Mouse (Mus musculus) midbrain, embryonic 11.5 days (tissue): ENCODE data around the gene Ythdf2. TPM values are rescaled to one million over a fixed set of nuclear protein-coding genes. Genes with fewer than 3 reads are reported as not detected.
"Not testable (repeated sequence)": the region's sequence is repeated elsewhere in the genome, so short reads cannot be mapped to it uniquely, and the experiment has no call there.

Experiments used
- ATAC-seq: fragments of 200-750 bp; cut with Nextera tagmentation; 2 replicates; pipeline ENCODE4 v1.8.0; 2017; ENCODE audit warnings: moderate TSS enrichment, moderate library complexity; ENCODE audit not compliant: low FRiP score
- DNase-seq: peaks from one replicate; pipeline ENCODE4 v3.0.0; 2015; ENCODE audit warnings: low spot score; ENCODE audit errors: missing footprints
- H3K27ac ChIP-seq: fragments of 300-500 bp; sonication (generic); 2 replicates; pipeline ENCODE4 v1.5.1; 2014; ENCODE audit warnings: low read depth, low read length
- H3K27me3 ChIP-seq: fragments of 300-500 bp; sonication (generic); 2 replicates; pipeline ENCODE4 v1.6.1; 2014; ENCODE audit warnings: mild to moderate bottlenecking, low read length, moderate library complexity, mixed read lengths; ENCODE audit not compliant: control insufficient read depth, insufficient read depth
- H3K36me3 ChIP-seq: fragments of 300-500 bp; sonication (generic); 2 replicates; pipeline ENCODE4 v1.6.1; 2014; ENCODE audit warnings: mild to moderate bottlenecking, low read length, moderate library complexity, mixed read lengths; ENCODE audit not compliant: control insufficient read depth, insufficient read depth
- H3K4me1 ChIP-seq: fragments of 300-500 bp; sonication (generic); 2 replicates; pipeline ENCODE4 v1.6.1; 2014; ENCODE audit warnings: low read length; ENCODE audit not compliant: control insufficient read depth, insufficient read depth
- H3K4me2 ChIP-seq: fragments of 300-500 bp; sonication (generic); 2 replicates; pipeline ENCODE4 v1.6.1; 2014; ENCODE audit warnings: mild to moderate bottlenecking, moderate library complexity
- H3K4me3 ChIP-seq: fragments of 300-500 bp; sonication (generic); 2 replicates; pipeline ENCODE4 v1.5.1; 2014; ENCODE audit warnings: low read depth, low read length
- H3K9ac ChIP-seq: fragments of 300-500 bp; sonication (generic); 2 replicates; pipeline ENCODE4 v1.6.1; 2014; ENCODE audit warnings: low read length
- H3K9me3 ChIP-seq: fragments of 300-500 bp; sonication (generic); 2 replicates; pipeline ENCODE4 v1.6.1; 2016; ENCODE audit warnings: low read length; ENCODE audit not compliant: control insufficient read depth
- WGBS: fragments of 180-500 bp; shearing (Covaris S2); extraction: QIAGEN DNeasy Blood & Tissue Kit; methylation state at CpG from one replicate; pipeline ENCODE4 v1.1.7; 2014; 5-methylcytosine and 5-hydroxymethylcytosine counted together
- polyA plus RNA-seq: library from polyadenylated mRNA; unstranded; fragments of >200 nt; fragmentation: Nextera tagmentation; extraction: Ambion mirVana; gene quantifications from 2 replicates; pipeline ENCODE4 v1.2.1, GENCODE M21; 2014

Ythdf2 gene
- polyA plus RNA-seq, 1 experiment from 2014 or later, result 164 TPM

GRCm38 (mm10) chr4:132247451-132247997 lies 35.4 kb upstream of the Ythdf2 start:
- H3K9me3 ChIP-seq, result no peaks in the 10 kb centered on the region
- H3K36me3 ChIP-seq, result peaks cover 13% of the 10 kb centered on the region
- ATAC-seq (no peak), DNase-seq (no peak)
- H3K27me3 ChIP-seq, result no peaks in the 10 kb centered on the region
- no peak overlapping the region for H3K9ac ChIP-seq
- no peak overlapping the region for H3K27ac ChIP-seq
- H3K4me2 ChIP-seq, result no peak overlapping the region
- no peak overlapping the region for H3K4me3 ChIP-seq
- 89% methylated on average over 5 of the region's 5 CpGs for WGBS
- no peaks in the 10 kb centered on the region for H3K4me1 ChIP-seq

- Histone ChIP-seq H3K27me3 (no peaks in the 10 kb centered on the region), H3K36me3 (peaks cover 9% of the 10 kb centered on the region; the same call in 1 of the 2 replicates), H3K27ac (no peak overlapping the region), H3K4me2 (no peak overlapping the region), H3K9me3 (no peaks in the 10 kb centered on the region), H3K4me3 (no peak overlapping the region), H3K4me1 (no peaks in the 10 kb centered on the region), H3K9ac (no peak overlapping the region)
- WGBS, result 94% methylated on average over 3 of the region's 3 CpGs
- ATAC-seq (no peak), DNase-seq (no peak)
Observed at GRCm38 (mm10) chr4:132245643-132246042, 33.5 kb upstream of the Ythdf2 start.

- H3K4me1 ChIP-seq, result no peaks in the 10 kb centered on the region
- no peak overlapping the region for H3K4me3 ChIP-seq
- no peak overlapping the region for H3K27ac ChIP-seq
- no peaks in the 10 kb centered on the region for H3K27me3 ChIP-seq
- H3K9ac ChIP-seq, result no peak overlapping the region
- H3K36me3 ChIP-seq, result peaks cover 18% of the 10 kb centered on the region
- no peak for ATAC-seq
- 96% methylated on average over 3 of the region's 3 CpGs for WGBS
- no peaks in the 10 kb centered on the region for H3K9me3 ChIP-seq
- no peak for DNase-seq
- H3K4me2 ChIP-seq, result no peak overlapping the region
Observed at GRCm38 (mm10) chr4:132241208-132241607, 29.1 kb upstream of the Ythdf2 start.

- no peak overlapping the region for H3K9ac ChIP-seq
- no peaks in the 10 kb centered on the region for H3K4me1 ChIP-seq
- H3K4me2 ChIP-seq, result no peak overlapping the region
- H3K4me3 ChIP-seq, result no peak overlapping the region
- H3K27me3 ChIP-seq, result no peaks in the 10 kb centered on the region
- H3K9me3 ChIP-seq, result no peaks in the 10 kb centered on the region
- DNase-seq (no peak), ATAC-seq (no peak)
- 89% methylated on average over 3 of the region's 3 CpGs for WGBS
- peaks cover 20% of the 10 kb centered on the region for H3K36me3 ChIP-seq
- H3K27ac ChIP-seq, result no peak overlapping the region
Observed at GRCm38 (mm10) chr4:132240367-132240766, 28.3 kb upstream of the Ythdf2 start.

- WGBS, result 90% methylated on average over 4 of the region's 4 CpGs
- peaks cover 20% of the 10 kb centered on the region for H3K36me3 ChIP-seq
- H3K4me3 ChIP-seq, result no peak overlapping the region
- no peaks in the 10 kb centered on the region for H3K4me1 ChIP-seq
- no peak for ATAC-seq
- H3K9ac ChIP-seq, result no peak overlapping the region
- no peaks in the 10 kb centered on the region for H3K9me3 ChIP-seq
- H3K27ac ChIP-seq, result no peak overlapping the region
- no peaks in the 10 kb centered on the region for H3K27me3 ChIP-seq
- no peak for DNase-seq
- H3K4me2 ChIP-seq, result no peak overlapping the region
Observed at GRCm38 (mm10) chr4:132238356-132238755, 26.3 kb upstream of the Ythdf2 start.

GRCm38 (mm10) chr4:132234710-132235109 lies 22.6 kb upstream of the Ythdf2 start:
- no peak overlapping the region for H3K27ac ChIP-seq
- no peaks in the 10 kb centered on the region for H3K9me3 ChIP-seq
- no peak overlapping the region for H3K4me2 ChIP-seq
- DNase-seq (no peak), ATAC-seq (no peak)
- no peaks in the 10 kb centered on the region for H3K4me1 ChIP-seq
- H3K27me3 ChIP-seq, result no peaks in the 10 kb centered on the region
- 92% methylated on average over 8 of the region's 8 CpGs for WGBS
- no peak overlapping the region for H3K9ac ChIP-seq
- H3K4me3 ChIP-seq, result no peak overlapping the region
- peaks cover 24% of the 10 kb centered on the region for H3K36me3 ChIP-seq

GRCm38 (mm10) chr4:132230422-132230821 lies 18.3 kb upstream of the Ythdf2 start:
- Histone ChIP-seq H3K4me1 (no peaks in the 10 kb centered on the region), H3K4me3 (no peak overlapping the region), H3K4me2 (no peak overlapping the region), H3K9ac (no peak overlapping the region), H3K27ac (no peak overlapping the region), H3K9me3 (no peaks in the 10 kb centered on the region), H3K36me3 (peaks cover 36% of the 10 kb centered on the region), H3K27me3 (no peaks in the 10 kb centered on the region)
- no peak for ATAC-seq
- DNase-seq, result no peak
- WGBS, result 96% methylated on average over 5 of the region's 5 CpGs

- H3K27ac ChIP-seq, H3K27me3 ChIP-seq, DNase-seq, H3K4me2 ChIP-seq, H3K4me3 ChIP-seq, H3K9ac ChIP-seq, ATAC-seq, H3K9me3 ChIP-seq, H3K4me1 ChIP-seq: not testable (repeated sequence)
- WGBS, result 88% methylated on average over 5 of the region's 5 CpGs
- peaks cover 11% of the 10 kb centered on the region for H3K36me3 ChIP-seq
Observed at GRCm38 (mm10) chr4:132222001-132222400, 9.9 kb upstream of the Ythdf2 start.

GRCm38 (mm10) chr4:132218439-132218838 lies 6.3 kb upstream of the Ythdf2 start:
- not testable (repeated sequence) for H3K27me3 ChIP-seq, ATAC-seq, H3K4me3 ChIP-seq, H3K4me2 ChIP-seq, H3K27ac ChIP-seq, H3K36me3 ChIP-seq, DNase-seq, H3K4me1 ChIP-seq, H3K9me3 ChIP-seq, H3K9ac ChIP-seq
- 86% methylated on average over 6 of the region's 6 CpGs for WGBS
